Mouse (Mus musculus) forebrain, embryonic 15.5 days (tissue): ENCODE data around the gene Pcnx. TPM values are rescaled to one million over a fixed set of nuclear protein-coding genes. Genes with fewer than 3 reads are reported as not detected.

Experiments
- polyA plus RNA-seq: library from polyadenylated mRNA; unstranded; fragments of >200 nt; fragmentation: Nextera tagmentation; extraction: Ambion mirVana; gene quantifications from 2 replicates; pipeline ENCODE4 v1.2.1, GENCODE M21; 2015

Pcnx gene
- polyA plus RNA-seq, 1 experiment from 2014 or later, result 14.2 TPM

Other genes with a start within 250 kb of the Pcnx start
- gene Ttc9, start 228.8 kb upstream of the Pcnx start, polyA plus RNA-seq, result 17.5 and 18.7 TPM in 2 replicates
- gene Map3k9, start 78.8 kb upstream of the Pcnx start, polyA plus RNA-seq, result 7.1 and 7.9 TPM in 2 replicates